Mouse (Mus musculus) heart, postnatal 0 days (tissue): Measurements from ENCODE around the gene Rnf227. TPM values are rescaled to one million over a fixed set of nuclear protein-coding genes. Genes with fewer than 3 reads are reported as not detected.

Experiments used
- ATAC-seq: fragments of 200-750 bp; cut with Nextera tagmentation; 2 replicates; pipeline ENCODE4 v1.8.0; 2017; ENCODE audit warnings: low read depth, moderate number of reproducible peaks, moderate library complexity; ENCODE audit not compliant: insufficient read depth
- DNase-seq: peaks from one replicate; pipeline ENCODE4 v3.0.0-alpha.2; 2016; ENCODE audit warnings: low spot score
- H3K27ac ChIP-seq: fragments of 300-500 bp; sonication (generic); 2 replicates; pipeline ENCODE4 v1.5.1; 2014; ENCODE audit warnings: low read depth, mild to moderate bottlenecking
- H3K27me3 ChIP-seq: fragments of 300-500 bp; sonication (generic); 2 replicates; pipeline ENCODE4 v1.6.1; 2014; ENCODE audit warnings: low read length, mixed read lengths; ENCODE audit not compliant: control insufficient read depth, insufficient read depth
- H3K36me3 ChIP-seq: fragments of 300-500 bp; sonication (generic); replicated peaks from 2 replicates; pipeline ENCODE4 v1.6.1; 2014; ENCODE audit warnings: low read length, mixed read lengths; ENCODE audit not compliant: control insufficient read depth, insufficient read depth
- H3K4me1 ChIP-seq: fragments of 300-500 bp; sonication (generic); 2 replicates; pipeline ENCODE4 v1.6.1; 2014; ENCODE audit warnings: antibody characterized with exemption; ENCODE audit not compliant: control insufficient read depth, insufficient read depth
- H3K4me2 ChIP-seq: fragments of 300-500 bp; sonication (generic); 2 replicates; pipeline ENCODE4 v1.6.1; 2014; ENCODE audit warnings: low read depth, mild to moderate bottlenecking, low read length, moderate library complexity
- H3K4me3 ChIP-seq: fragments of 300-500 bp; sonication (generic); 2 replicates; pipeline ENCODE4 v1.5.1; 2014; ENCODE audit warnings: low read depth, low read length
- H3K9ac ChIP-seq: fragments of 300-500 bp; sonication (generic); replicated peaks from 2 replicates; pipeline ENCODE4 v1.6.1; 2014; ENCODE audit warnings: low read depth, low read length, mixed read lengths
- H3K9me3 ChIP-seq: fragments of 300-500 bp; sonication (generic); replicated peaks from 2 replicates; pipeline ENCODE4 v1.6.1; 2016; ENCODE audit warnings: low read length; ENCODE audit not compliant: control insufficient read depth
- CTCF ChIP-seq: IDR thresholded peaks from 2 replicates; pipeline ENCODE4 v1.5.1; 2016; ENCODE audit warnings: antibody characterized with exemption, control low read depth, low read depth
- EP300 ChIP-seq: IDR thresholded peaks from 2 replicates; pipeline ENCODE4 v1.6.1; 2016; ENCODE audit warnings: antibody characterized with exemption, low read depth
- WGBS: fragments of 180-500 bp; shearing (Covaris S2); extraction: QIAGEN DNeasy Blood & Tissue Kit; methylation state at CpG from one replicate; pipeline ENCODE4 v1.1.7; 2014; 5-methylcytosine and 5-hydroxymethylcytosine counted together
- polyA plus RNA-seq: library from polyadenylated mRNA; unstranded; fragments of >200 nt; fragmentation: Nextera tagmentation; extraction: Ambion mirVana; gene quantifications from 2 replicates; pipeline ENCODE4 v1.2.1, GENCODE M21; 2015
- total RNA-seq: library from RNA; depleted of rRNA; stranded (reverse); fragments of >200 nt; gene quantifications from 2 replicates; pipeline ENCODE4 v1.2.3, GENCODE M21; 2014; ENCODE audit warnings: low replicate concordance

Gene Rnf227
- total and polyA plus RNA-seq, 2 experiments from 2014 or later: 3.4 to 10.2 TPM

DNA sequence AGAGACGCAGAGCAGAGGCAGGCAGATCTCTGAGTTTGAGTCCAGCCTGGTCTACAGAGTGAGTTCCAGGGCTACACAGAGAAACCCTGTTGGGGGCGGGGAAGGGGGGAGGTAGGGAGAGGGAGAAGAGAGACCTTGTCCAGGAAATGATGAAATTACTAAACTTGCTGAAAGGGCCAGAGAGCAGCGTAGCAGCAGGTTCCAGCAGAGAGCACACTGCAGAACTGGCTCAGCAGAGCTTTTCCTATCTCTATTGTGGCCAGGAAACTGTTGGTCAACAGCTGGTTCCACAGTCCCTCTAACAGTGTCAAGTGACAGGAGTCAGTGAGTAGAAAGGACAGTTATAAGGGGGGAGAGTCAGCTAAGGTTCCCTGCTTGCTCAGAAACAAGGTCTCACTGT is 39.3 kb downstream of the Rnf227 start:
- ATAC-seq: no peak

DNA sequence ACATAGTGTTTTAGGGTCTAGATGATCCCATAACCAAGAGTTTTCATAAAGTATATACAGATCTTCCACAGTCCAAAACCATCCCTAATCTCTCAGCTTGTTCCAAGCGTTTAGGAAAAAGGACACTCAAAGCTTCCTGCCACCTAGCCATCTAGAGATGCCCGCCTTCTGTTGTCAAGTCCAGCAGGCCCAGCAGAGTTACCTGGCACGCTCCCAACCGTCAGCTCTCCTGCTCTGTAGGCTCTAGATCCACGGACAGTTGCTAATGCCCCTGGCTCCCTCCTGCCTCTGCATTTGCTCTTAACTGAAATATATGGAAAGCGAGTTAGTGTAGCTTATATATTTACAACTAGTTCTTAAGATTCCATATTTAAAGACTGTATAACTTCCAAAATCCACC is 41.1 kb downstream of the Rnf227 start:
- 46% methylated on average over 6 of the region's 6 CpGs for WGBS
- Histone ChIP-seq H3K27ac (no peak overlapping the region), H3K4me1 (0 out of 2 replicates have a peak, but pooled peaks cover 7% of the 10 kb centered on the region), H3K9me3 (no peaks in the 10 kb centered on the region), H3K27me3 (no peaks in the 10 kb centered on the region), H3K9ac (no peak overlapping the region), H3K4me2 (no peak overlapping the region), H3K4me3 (no peak overlapping the region), H3K36me3 (no peaks in the 10 kb centered on the region)
- DNase-seq: no peak
- TF ChIP-seq CTCF (no peak), EP300 (no peak)
- ATAC-seq: no peak

More for the DNA sequence above, 39.3 kb downstream of the Rnf227 start:
- Histone ChIP-seq H3K9ac (no peak overlapping the region), H3K36me3 (no peaks in the 10 kb centered on the region), H3K4me1 (0 out of 2 replicates have a peak, but pooled peaks cover 7% of the 10 kb centered on the region), H3K27ac (no peak overlapping the region), H3K27me3 (no peaks in the 10 kb centered on the region), H3K9me3 (no peaks in the 10 kb centered on the region), H3K4me2 (no peak overlapping the region), H3K4me3 (no peak overlapping the region)
- 67% methylated on average over 3 of the region's 3 CpGs for WGBS
- TF ChIP-seq CTCF (no peak), EP300 (no peak)
- no peak for DNase-seq

GRCm38 (mm10) chr11:69382478-69383105 is 42.3 kb downstream of the Rnf227 start:
- DNase-seq: no peak
- TF ChIP-seq CTCF: no peak
- H3K4me1 ChIP-seq: 0 out of 2 replicates have a peak, but pooled peaks cover 7% of the 10 kb centered on the region
- 52% methylated on average over 10 of the region's 10 CpGs for WGBS
- H3K4me2 ChIP-seq: no peak overlapping the region
- no peaks in the 10 kb centered on the region for H3K27me3 ChIP-seq
- no peaks in the 10 kb centered on the region for H3K9me3 ChIP-seq
- ATAC-seq: no peak; the same call in 1 of the 2 replicates
- no peak overlapping the region for H3K4me3 ChIP-seq
- H3K27ac ChIP-seq: no peak overlapping the region
- no peak overlapping the region; the same call in 1 of the 2 replicates for H3K9ac ChIP-seq
- H3K36me3 ChIP-seq: no peaks in the 10 kb centered on the region

GRCm38 (mm10) chr11:69384979-69385378 is 44.7 kb downstream of the Rnf227 start:
- Histone ChIP-seq H3K4me2 (no peak overlapping the region), H3K4me1 (0 out of 2 replicates have a peak, but pooled peaks cover 7% of the 10 kb centered on the region), H3K4me3 (no peak overlapping the region), H3K27ac (no peak overlapping the region), H3K36me3 (no peaks in the 10 kb centered on the region), H3K27me3 (no peaks in the 10 kb centered on the region), H3K9ac (no peak overlapping the region), H3K9me3 (no peaks in the 10 kb centered on the region)
- ATAC-seq (no peak), DNase-seq (no peak)
- 69% methylated on average over 6 of the region's 6 CpGs for WGBS
- no peak for TF ChIP-seq CTCF

DNA sequence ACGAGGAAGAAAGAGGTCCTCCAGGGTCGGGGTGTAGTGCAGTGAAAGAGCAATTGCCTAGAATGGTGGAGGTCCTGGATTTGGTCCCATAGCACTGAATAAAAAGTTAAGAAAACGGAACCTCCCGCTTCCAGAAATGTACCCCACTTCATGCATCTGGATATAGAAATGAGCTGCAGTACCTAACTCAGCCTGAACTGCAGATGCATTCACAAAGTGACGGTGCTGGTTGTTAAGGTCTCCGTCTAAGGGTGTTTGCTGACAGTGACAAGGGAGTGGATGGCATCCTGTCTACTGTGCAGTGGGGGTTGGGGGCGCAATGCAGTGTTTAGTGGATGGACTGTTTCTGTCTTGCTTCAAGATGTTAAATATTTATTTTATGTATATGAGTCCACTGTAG is 46.5 kb downstream of the Rnf227 start:
- Histone ChIP-seq H3K4me2 (no peak overlapping the region), H3K36me3 (no peaks in the 10 kb centered on the region), H3K4me3 (no peak overlapping the region), H3K4me1 (0 out of 2 replicates have a peak, but pooled peaks cover 7% of the 10 kb centered on the region), H3K9me3 (no peaks in the 10 kb centered on the region), H3K9ac (no peak overlapping the region), H3K27ac (no peak overlapping the region), H3K27me3 (no peaks in the 10 kb centered on the region)
- WGBS: 67% methylated on average over 7 of the region's 7 CpGs
- no peak for DNase-seq
- no peak for TF ChIP-seq CTCF
- no peak for TF ChIP-seq EP300
- ATAC-seq: no peak

DNA sequence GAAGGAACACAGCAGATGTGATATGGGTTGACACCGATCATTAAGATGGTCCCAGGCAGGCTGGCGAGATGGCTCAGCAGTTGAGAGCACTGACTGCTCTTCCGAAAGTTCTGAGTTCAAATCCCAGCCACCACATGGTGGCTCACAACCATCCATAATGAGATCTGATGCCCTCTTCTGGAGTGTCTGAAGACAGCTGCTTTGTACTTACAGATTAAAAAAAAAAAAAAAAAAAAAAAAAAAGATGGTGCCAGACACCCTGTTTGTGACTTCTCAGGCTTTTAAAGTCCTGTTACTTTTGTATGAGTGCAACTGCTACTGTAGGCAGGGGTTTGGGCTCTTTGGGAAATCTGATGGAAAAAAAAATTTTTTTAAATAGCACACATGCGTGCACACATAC is 48.4 kb downstream of the Rnf227 start:
- no peak overlapping the region for H3K27ac ChIP-seq
- WGBS: 94% methylated on average over 4 of the region's 4 CpGs
- no peak overlapping the region for H3K9ac ChIP-seq
- no peak overlapping the region for H3K4me3 ChIP-seq
- DNase-seq (no peak), ATAC-seq (no peak)
- no peaks in the 10 kb centered on the region for H3K36me3 ChIP-seq
- no peak overlapping the region for H3K4me2 ChIP-seq
- no peak for TF ChIP-seq CTCF
- TF ChIP-seq EP300: no peak
- no peaks in the 10 kb centered on the region for H3K4me1 ChIP-seq
- no peaks in the 10 kb centered on the region for H3K27me3 ChIP-seq
- H3K9me3 ChIP-seq: no peaks in the 10 kb centered on the region
